23 mouse cellular contexts compared by ENCODE assay signal in the genomic region with DNA sequence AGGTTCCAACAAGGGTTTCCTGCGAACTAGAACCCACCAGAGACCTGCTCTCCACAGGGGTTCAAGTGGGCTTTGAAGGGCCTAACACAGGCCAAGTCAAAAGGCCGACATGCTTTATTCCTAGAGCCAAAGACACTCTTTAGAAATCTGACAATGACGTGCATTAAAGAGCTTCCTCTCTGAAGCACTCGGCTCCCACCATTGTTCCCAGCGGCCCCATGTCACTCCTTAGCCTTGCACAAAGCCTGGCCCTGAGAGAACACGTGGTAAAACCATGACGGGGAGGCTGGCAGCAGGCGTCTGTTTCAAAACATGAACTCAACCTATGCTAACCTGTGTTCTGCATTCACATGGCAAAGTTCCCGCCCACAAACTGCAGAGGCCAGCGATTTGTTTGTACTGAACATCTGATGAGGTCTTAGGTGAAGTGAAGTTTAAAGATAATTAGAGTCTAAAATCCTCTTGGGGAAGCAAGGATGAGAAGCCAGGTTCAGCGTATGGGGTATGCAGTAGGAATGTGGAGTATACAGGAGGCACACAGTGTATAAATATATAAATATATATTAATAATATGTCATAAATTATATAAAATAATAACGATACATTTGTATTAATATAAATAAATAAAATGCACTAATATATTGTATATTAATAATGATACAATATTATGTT. TPM values are rescaled to one million over a fixed set of nuclear protein-coding genes. Genes with fewer than 3 reads are reported as not detected.
DNase-seq lines count a peak whose midpoint lies in the region; ATAC-seq lines count a peak whose summit lies in the region.
"Had no signal": no experiment of that assay in that cellular context is flagged by ENCODE, and none has a peak within 500 bp of the region (broad histone marks: within the 10 kb centered on the region; RNA-seq: fewer than 3 reads in every experiment).

No protein-coding gene starts in this region.

- H3K9me3 ChIP-seq in hindbrain, embryonic 12.5 days (replicated peaks), result no peaks in the 10 kb centered on the region
- no peaks in the 10 kb centered on the region for H3K9me3 ChIP-seq in hindbrain, embryonic 14.5 days (ENCODE audit: control insufficient read depth, low read length)
- no peaks in the 10 kb centered on the region for H3K9me3 ChIP-seq in forebrain, embryonic 14.5 days (replicated peaks; ENCODE audit: control insufficient read depth, low read length)
- H3K9me3 ChIP-seq: embryonic facial prominence, embryonic 12.5 days; heart, embryonic 15.5 days; limb, embryonic 10.5 days had no signal

- no peaks in the 10 kb centered on the region for H3K36me3 ChIP-seq in hindbrain, embryonic 12.5 days
- H3K36me3 ChIP-seq in hindbrain, embryonic 14.5 days (replicated peaks; ENCODE audit: control insufficient read depth, insufficient read depth), result no peaks in the 10 kb centered on the region
- no peaks in the 10 kb centered on the region for H3K36me3 ChIP-seq in forebrain, embryonic 14.5 days (ENCODE audit: control insufficient read depth, insufficient read depth, low read length)
- H3K36me3 ChIP-seq: embryonic facial prominence, embryonic 12.5 days; heart, embryonic 15.5 days; hindbrain, embryonic 13.5 days; limb, embryonic 10.5 days had no signal

- no peak overlapping the region for H3K4me3 ChIP-seq in hindbrain, embryonic 12.5 days
- no peak overlapping the region for H3K4me3 ChIP-seq in hindbrain, embryonic 14.5 days (replicated peaks; ENCODE audit: low read length)
- H3K4me3 ChIP-seq in forebrain, embryonic 14.5 days (ENCODE audit: low read depth, low read length), result no peak overlapping the region
- H3K4me3 ChIP-seq: embryonic facial prominence, embryonic 12.5 days; erythroblast, embryonic 14.5 days; heart, adult 2 months; heart, embryonic 15.5 days; hindbrain, embryonic 13.5 days; limb, embryonic 10.5 days; megakaryocyte, embryonic 14.5 days had no signal

- no peak for DNase-seq in hindbrain, embryonic 14.5 days (ENCODE audit: low spot score)
- DNase-seq in ZHBTc4 (ENCODE audit: low read depth, low spot score), result peak; percentile 34
- DNase-seq in embryo, embryonic 10 days (ENCODE audit: low spot score), result peak; percentile 63
- peak; percentile 43 for DNase-seq in forebrain, embryonic 14.5 days (ENCODE audit: low spot score)
- DNase-seq: adrenal gland, postnatal 10 days; cerebellum, adult 11 months; cerebellum, postnatal 14 days; gastrocnemius, postnatal 14 days; heart, adult 2 months; liver, postnatal 0 days; right cerebral cortex, postnatal 4 days had no signal

- 0 out of 2 replicates have a peak, but pooled peaks cover 4% of the 10 kb centered on the region for H3K4me1 ChIP-seq in hindbrain, embryonic 12.5 days
- no peaks in the 10 kb centered on the region for H3K4me1 ChIP-seq in hindbrain, embryonic 14.5 days (replicated peaks; ENCODE audit: control insufficient read depth, insufficient read depth, low read length)
- no peaks in the 10 kb centered on the region for H3K4me1 ChIP-seq in forebrain, embryonic 14.5 days (ENCODE audit: control insufficient read depth, insufficient read depth, low read length)
- H3K4me1 ChIP-seq: embryonic facial prominence, embryonic 12.5 days; heart, embryonic 15.5 days; limb, embryonic 10.5 days; megakaryocyte, embryonic 14.5 days had no signal

- 33% methylated on average over 12 of the region's 12 CpGs for WGBS in hindbrain, embryonic 12.5 days
- WGBS in hindbrain, embryonic 14.5 days, result 28% methylated on average over 12 of the region's 12 CpGs
- WGBS in forebrain, embryonic 14.5 days, result 24% methylated on average over 12 of the region's 12 CpGs

- peaks cover 7% of the 10 kb centered on the region; the same call in 1 of the 2 replicates for H3K27me3 ChIP-seq in hindbrain, embryonic 12.5 days
- H3K27me3 ChIP-seq in hindbrain, embryonic 14.5 days (ENCODE audit: control insufficient read depth, insufficient read depth, low read length), result no peaks in the 10 kb centered on the region
- no peaks in the 10 kb centered on the region for H3K27me3 ChIP-seq in forebrain, embryonic 14.5 days (replicated peaks; ENCODE audit: control insufficient read depth, insufficient read depth, low read length)
- H3K27me3 ChIP-seq: heart, embryonic 15.5 days; megakaryocyte, embryonic 14.5 days had no signal

- no peak overlapping the region for H3K9ac ChIP-seq in hindbrain, embryonic 12.5 days
- H3K9ac ChIP-seq in hindbrain, embryonic 14.5 days, result no peak overlapping the region
- H3K9ac ChIP-seq in forebrain, embryonic 14.5 days (ENCODE audit: low read length), result no peak overlapping the region
- H3K9ac ChIP-seq: embryonic facial prominence, embryonic 12.5 days; heart, embryonic 15.5 days; hindbrain, embryonic 13.5 days; liver, postnatal 0 days had no signal

- no peak overlapping the region for H3K27ac ChIP-seq in hindbrain, embryonic 12.5 days
- no peak overlapping the region for H3K27ac ChIP-seq in hindbrain, embryonic 14.5 days
- no peak overlapping the region for H3K27ac ChIP-seq in forebrain, embryonic 14.5 days (ENCODE audit: low read depth, low read length)
- H3K27ac ChIP-seq: embryonic facial prominence, embryonic 12.5 days; heart, adult 2 months; heart, embryonic 15.5 days; hindbrain, embryonic 13.5 days; limb, embryonic 10.5 days; stomach, postnatal 0 days had no signal

- no peak overlapping the region for H3K4me2 ChIP-seq in hindbrain, embryonic 12.5 days (replicated peaks)
- no peak overlapping the region for H3K4me2 ChIP-seq in hindbrain, embryonic 14.5 days (replicated peaks)
- no peak overlapping the region for H3K4me2 ChIP-seq in forebrain, embryonic 14.5 days (ENCODE audit: low read length)
- H3K4me2 ChIP-seq: embryonic facial prominence, embryonic 12.5 days; heart, embryonic 15.5 days; hindbrain, embryonic 13.5 days had no signal

- ATAC-seq in hindbrain, embryonic 12.5 days (ENCODE audit: low FRiP score), result peak; percentile 56; the same call in 1 of the 2 replicates
- no peak for ATAC-seq in hindbrain, embryonic 14.5 days (ENCODE audit: low FRiP score)
- ATAC-seq in forebrain, embryonic 14.5 days, result peak; percentile 55; the same call in 1 of the 2 replicates
- ATAC-seq in megakaryocyte-erythroid progenitor cell, adult 5-6 weeks (replicated peaks; ENCODE audit: low FRiP score, low TSS enrichment, poor library complexity, severe bottlenecking), result no peak
- ATAC-seq in cerebellum, adult (ENCODE audit: insufficient number of reproducible peaks, low FRiP score, low TSS enrichment), result no peak
- ATAC-seq: intestine, embryonic 16.5 days; liver, postnatal 0 days had no signal

RNA-seq across cellular contexts. Expression of a gene that starts 17.7 kb away (rescaled TPM):
- 7.8 and 8.0 TPM in 2 replicates for polyA plus RNA-seq in hindbrain, embryonic 12.5 days (2016; fragmentation: Nextera tagmentation; extraction: Ambion mirVana)
- polyA plus RNA-seq in hindbrain, embryonic 14.5 days (2014; fragmentation: Nextera tagmentation; extraction: Ambion mirVana), result 35.2 and 44.7 TPM in 2 replicates
- polyA plus RNA-seq in forebrain, embryonic 14.5 days (2014; fragmentation: Nextera tagmentation; extraction: Ambion mirVana), result 7.6 and 12.1 TPM in 2 replicates
- not detected in 2 replicates for total RNA-seq in megakaryocyte-erythroid progenitor cell, adult 5-6 weeks (2014; fragmentation: Nextera tagmentation)
- total RNA-seq in megakaryocyte-erythroid progenitor cell, adult 5-6 weeks (2017), result not detected in 2 replicates
- total RNA-seq: adrenal gland, postnatal 10 days; gastrocnemius, postnatal 14 days; heart, adult 2 months; liver, adult 2 months had no signal
- polyA plus RNA-seq: heart, adult 2 months; liver, adult 2 months; liver, postnatal 0 days had no signal

Comparison
In these comparisons a context has a peak if more than half of its experiments do, and no peak if none do; other contexts are left out.
1. ATAC-seq: peak in hindbrain, embryonic 12.5 days (single experiment) and forebrain, embryonic 14.5 days (single experiment); none in hindbrain, embryonic 14.5 days (single experiment), megakaryocyte-erythroid progenitor cell, adult 5-6 weeks (single experiment) and cerebellum, adult (single experiment).